Mouse (Mus musculus) liver, adult (tissue): ENCODE data around the gene Ubr3.

Source experiments
- GATA4 ChIP-seq: IDR thresholded peaks from 2 replicates; pipeline ENCODE4 v1.6.1; 2014; ENCODE audit warnings: mild to moderate bottlenecking, low read length; ENCODE audit not compliant: insufficient replicate concordance

The Ubr3 gene

DNA sequence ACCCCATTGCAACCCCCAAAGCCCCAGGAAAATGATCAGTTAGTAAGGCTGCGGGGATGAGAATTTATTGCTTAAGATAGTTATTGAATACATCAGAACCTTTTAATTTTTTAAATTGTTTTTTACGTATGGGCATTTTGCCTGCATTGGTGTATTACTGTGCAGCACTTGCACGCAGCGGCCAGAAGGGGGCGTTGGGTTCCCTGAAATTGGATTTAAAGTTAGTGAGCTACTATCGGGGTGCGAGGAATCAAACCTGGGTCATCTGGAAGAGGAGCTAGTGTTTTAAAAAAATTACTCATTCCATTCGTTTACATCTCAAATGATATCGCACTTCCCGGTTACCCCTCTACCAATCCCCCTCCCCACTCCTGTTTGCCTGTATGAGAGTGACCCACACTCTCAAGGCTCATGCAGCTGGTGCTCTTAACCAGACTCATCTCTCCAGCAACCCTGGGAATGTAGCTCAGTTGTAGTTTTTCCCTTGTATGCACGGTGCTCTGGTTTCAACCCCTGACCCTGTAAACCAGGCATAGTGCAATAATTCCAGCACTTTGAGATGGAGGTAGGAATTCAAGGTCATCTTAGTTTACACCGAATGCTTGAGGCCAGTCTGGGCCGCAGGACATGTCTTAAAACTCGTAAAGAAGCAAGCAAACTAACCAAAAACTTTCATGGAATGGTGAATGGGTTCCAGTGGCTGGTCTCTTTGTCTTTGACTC is 1.4 kb upstream of the Ubr3 start:
- TF ChIP-seq GATA4, result no peak

DNA sequence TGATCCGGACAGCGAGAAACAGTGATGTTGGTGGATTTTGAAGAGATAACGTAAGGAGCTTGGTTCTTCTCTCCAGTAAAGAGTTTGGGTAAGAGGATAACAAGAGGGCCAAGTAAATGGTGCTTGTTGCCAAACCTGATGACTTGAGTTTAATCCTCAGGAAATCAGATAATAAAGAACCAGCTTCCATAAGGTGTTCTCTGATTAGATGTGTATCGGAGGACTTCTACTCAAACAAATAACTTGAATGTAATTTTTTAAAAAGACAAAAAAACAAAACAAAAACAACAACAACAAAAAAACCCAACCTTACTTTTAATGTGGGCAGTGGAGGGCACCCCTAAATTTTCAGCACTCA is 843 bp upstream of the Ubr3 start:
- no peak for TF ChIP-seq GATA4

DNA sequence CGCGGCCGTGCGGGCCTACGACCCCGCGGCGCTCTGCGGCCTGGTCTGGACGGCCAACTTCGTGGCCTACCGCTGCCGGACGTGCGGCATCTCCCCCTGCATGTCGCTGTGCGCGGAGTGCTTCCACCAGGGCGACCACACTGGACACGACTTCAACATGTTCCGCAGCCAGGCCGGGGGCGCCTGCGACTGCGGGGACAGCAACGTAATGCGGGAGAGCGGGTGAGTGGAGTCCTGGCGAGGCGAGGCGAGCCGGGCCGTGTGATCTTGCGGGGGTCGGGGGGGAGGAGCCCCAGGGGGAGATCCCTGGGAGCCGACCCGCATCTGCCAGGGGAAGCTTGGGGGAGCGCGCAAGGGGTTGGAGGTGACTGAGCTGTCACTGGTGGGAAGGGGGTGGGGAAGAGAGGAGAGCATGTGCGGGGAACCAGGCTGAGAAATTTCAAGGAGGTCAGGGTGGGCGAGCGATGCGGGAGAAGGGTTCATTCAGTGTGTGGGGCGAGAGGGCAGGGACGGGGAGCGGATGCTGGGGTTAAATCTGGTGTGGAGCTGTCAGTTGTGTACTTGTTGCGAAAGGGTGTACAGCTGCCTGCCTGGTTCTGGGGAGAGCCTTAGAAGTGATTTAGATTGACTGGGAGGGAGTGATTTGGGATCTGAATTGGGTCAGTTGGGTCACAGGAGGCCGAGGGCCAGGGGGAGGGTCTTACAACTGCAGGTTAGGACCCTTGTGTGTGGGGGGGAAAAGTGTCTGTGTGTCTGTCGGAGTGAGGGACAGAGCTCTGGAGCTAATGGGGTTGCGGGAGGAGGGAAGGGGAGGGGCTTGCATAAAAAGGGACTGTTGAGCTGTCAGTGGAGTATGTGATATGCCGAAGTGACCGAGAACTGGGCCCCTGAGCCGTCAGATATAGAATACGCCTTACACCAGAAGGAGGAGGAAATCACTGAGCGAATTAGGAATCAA is 851 bp downstream of the Ubr3 start:
- no peak for TF ChIP-seq GATA4

DNA sequence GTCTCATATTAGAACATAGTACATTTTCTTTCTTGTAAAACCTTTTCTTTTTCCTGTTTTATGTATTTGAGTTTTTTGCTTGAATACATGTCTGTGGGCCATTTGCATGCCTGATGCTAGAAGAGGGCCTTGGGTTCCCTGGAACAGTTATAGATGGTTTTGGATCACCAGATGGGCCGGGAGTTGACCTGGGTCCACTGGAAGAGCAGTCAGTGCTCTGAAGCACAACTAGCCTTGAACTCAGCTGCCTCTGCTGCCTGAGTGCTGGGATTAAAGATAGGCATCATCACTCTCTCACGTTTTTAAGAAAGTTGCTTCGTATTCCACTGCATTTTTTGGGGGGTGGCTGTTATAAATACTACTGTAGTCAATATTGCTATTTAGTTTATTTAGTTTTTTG is 6.5 kb downstream of the Ubr3 start:
- TF ChIP-seq GATA4, result no peak

DNA sequence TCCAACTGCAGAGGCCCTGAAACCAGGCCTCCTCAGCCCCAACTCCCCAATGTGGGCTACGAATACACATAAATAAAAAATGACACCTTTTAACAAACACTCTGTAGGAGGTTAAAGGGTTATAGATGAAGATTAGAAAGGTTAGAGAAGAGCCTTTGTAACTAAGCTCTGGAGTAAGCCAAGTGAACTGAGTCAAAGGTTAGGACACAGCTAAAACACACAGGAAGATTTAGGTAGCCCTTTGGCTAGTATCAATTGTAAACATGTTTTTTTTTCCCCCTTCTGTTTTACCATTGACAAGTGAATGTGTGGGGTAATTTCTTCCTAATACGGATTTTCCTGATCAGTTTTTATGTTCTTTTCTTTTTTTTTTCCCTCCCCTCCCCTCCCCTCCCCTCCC is 15.8 kb downstream of the Ubr3 start:
- TF ChIP-seq GATA4, result no peak

DNA sequence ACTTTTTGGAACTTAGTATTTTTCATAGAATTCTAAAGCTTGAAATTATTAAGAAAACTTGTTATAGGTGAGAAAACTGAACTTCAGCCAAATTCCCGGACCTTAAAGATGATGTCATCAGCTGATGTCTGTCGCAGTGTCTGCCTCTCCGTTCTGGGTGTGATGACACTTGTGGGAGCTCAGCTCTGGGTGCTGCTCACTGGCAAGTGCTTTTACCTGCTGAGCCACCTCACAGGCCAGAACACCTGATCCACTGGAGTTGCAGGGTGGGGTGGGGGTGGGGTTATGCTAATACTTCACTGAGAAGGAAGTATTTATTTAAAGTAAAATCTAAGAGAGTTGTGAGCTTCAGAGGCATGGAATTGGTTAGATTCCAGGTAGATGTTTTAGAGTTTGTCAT is 20.3 kb downstream of the Ubr3 start:
- no peak for TF ChIP-seq GATA4

DNA sequence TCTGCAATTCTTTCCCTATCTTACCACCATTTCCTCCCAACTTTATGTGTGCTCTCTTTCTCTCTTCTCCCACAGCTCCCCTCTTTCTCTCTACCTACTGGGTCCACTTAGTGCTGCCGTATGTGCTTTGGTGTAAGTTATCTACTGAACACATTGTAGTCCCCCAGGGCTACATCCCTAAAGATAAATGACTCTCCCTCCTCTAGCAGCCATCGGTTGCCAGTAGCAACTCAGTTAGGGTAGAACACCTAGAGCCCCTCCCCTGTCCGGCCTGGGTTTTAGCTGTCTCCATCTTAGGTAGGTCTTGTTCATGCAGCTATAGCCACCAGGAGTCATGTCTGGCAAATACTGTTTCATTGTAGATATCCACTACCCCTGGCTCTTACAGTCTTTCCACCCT is 27.9 kb downstream of the Ubr3 start:
- TF ChIP-seq GATA4, result no peak

DNA sequence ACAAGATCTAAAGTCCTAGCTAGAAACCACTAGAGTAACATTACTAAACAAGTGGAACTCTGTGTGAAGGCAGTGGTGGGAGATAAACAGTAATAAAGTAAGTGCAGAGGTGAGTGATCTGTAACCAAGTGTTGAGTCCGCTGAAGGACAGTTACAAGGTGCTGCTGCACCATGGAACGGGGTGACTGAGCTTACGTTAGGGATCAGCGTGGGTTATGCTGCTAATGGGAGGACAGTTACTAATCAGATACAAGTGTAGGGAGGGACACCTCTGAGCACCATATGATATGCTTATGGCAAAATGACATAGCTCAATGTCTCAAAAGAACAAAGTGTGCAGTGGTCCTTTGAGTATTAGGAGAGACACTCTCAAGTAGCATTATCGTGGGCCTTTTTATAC is 39.3 kb downstream of the Ubr3 start:
- no peak for TF ChIP-seq GATA4

DNA sequence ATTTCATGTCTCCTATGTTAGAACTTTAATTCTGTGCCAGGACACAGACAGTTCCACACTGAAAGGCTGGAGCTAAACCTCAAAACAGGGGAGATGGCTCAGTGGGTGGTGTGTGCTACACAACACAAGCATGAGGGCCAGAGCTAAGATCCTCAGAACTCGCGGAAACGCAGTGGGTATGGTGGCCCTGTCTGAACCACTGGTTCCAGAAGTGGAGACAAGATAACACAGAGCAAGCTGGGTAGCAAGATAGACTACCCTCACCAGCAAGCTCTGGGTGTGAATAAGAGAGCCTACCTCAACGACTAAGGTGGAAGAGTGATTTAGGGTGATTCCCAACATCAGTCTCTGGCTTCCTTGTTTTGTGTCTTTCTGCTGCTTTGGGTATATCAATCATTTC is 42.2 kb downstream of the Ubr3 start:
- no peak for TF ChIP-seq GATA4

DNA sequence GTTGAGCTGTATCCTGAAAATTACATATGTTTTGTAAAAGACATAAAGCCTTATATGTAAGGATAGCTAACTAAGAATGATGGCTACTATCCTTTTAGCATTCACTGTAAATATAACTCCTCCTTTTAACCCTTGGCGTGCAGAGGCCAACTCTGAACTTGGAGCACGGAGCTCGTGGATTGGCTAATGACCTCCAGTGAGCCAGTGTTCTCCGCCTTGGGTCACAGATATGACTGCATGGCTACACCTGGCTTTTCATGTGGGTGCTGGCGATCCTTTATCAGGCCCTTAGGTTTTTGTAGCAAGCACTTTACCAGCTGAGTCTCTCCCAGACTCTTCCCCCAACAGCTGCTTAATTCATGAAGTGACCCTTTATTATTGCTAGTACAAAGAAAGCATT is 42.6 kb downstream of the Ubr3 start:
- no peak for TF ChIP-seq GATA4

DNA sequence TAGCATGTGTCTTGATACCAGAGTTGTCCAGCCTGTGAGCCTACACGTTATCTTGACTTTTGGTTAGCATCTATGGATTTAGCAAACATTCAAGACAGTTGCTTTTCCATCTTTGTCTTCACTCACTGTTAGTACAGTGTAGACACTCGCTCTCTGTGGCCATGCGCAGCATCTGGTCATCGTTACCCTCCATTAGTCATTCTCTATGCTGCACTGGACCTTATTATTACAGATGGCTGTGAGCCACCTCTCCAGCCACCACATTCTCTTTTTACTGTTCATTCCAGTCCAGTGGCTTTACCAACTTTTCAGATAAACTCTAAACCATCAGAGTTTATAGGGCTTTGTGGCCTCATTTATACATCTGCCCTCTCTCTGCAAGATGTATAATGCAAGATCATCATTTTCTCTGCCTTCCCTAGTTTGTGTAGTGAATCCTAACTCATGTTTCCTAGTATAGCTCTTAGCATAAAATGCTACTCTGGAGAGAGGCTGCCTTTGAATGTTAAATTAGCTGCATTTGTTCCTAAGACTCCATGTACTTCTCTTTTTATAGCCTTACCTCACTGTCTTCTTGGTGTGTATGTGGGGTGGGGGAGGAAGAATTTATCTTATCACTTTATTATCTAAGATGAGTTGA is 44.5 kb downstream of the Ubr3 start:
- TF ChIP-seq GATA4, result no peak

DNA sequence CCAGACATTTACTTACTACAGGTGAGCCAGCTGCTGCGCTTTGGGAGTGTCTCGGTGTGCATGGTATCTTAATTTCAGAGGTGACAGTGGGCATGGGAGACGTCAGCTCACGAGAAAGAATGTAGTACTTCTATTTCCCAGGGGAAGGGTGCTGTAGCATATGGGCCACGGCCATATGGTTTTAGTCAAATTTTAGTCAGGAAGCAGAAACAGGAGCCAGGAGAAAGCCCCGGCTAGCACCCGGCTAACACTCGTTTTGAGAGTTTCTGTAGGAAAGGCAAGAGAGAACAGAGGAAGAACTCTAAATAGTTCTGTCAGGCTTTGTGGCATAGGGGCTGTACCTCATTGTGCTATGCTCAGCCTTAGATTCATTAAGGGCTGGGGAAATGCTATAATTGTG is 55.8 kb downstream of the Ubr3 start:
- TF ChIP-seq GATA4, result no peak

DNA sequence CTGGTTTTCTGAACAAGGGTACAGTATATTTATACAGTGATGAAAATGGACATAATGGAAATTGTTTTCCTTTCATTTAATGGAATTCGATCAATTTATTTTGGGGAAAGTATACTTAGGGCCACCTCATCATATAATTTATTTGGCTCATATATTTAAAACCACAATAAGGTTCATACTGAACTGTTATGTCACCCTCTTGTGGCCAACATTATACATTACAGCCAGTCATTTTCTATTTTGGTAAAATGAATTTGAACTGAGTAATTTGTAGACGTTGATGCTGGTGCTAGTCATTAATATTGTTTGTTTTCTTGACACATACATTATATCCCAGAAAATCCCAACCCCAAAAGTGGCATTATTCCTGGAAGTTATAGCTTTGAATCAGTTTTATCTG is 58.6 kb downstream of the Ubr3 start:
- TF ChIP-seq GATA4, result no peak

DNA sequence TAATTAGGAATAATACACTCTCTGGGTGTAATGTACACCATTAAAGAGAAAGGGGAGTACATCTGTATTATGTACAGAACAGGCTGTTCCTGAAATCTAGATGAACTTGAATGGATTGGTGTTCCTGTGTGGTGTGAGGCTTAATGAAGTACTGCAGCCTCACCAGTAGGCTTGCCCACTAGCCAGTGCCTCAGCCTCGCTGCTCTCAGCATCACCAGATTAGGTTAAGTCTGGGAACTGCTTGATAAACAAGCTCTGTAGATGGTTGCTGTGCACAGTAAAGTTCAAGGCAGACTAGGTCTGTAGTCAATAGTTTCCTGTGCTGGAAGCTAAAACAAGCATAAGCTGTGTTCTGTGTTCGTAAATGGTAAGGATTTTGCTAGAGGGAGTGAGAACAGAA is 60.6 kb downstream of the Ubr3 start:
- no peak for TF ChIP-seq GATA4

DNA sequence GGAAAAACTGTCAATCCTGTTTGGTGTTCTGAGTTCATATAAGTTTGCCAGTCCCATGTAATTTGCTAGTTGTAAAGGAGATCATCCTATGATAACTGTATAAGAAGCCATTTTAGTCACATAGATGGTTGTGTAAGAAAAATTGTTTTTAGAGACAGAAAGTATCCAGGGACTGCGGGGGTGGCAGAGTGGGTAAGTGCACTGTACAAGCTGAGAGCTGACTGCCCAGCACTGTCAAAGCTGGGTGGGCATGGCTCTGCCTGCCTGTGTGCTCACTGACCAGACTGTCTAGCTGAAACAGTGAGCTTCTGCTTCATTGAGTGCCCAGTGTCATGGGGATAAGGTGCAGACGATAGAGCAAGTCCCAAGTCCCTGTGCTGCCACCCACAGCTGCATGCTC is 77.8 kb downstream of the Ubr3 start:
- no peak for TF ChIP-seq GATA4

DNA sequence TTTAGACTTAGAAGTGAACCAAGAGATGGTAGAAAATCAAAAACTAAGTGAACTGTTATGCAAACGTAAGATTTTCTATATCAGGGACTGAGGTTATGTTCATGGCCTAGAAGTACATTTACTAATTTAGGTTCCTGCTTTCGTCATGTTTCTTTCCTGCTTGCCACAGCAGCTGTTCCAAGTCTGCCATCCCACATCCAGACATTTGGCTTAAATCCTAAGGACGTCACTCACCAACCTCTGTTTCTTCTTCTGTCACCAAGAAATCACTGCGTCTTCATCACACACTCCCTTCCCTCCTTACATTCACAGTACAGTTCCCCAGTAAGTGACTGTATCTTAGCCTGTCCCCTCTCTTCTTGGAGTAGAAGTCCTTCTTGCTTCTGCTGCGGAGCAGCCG is 92.2 kb downstream of the Ubr3 start:
- no peak for TF ChIP-seq GATA4

DNA sequence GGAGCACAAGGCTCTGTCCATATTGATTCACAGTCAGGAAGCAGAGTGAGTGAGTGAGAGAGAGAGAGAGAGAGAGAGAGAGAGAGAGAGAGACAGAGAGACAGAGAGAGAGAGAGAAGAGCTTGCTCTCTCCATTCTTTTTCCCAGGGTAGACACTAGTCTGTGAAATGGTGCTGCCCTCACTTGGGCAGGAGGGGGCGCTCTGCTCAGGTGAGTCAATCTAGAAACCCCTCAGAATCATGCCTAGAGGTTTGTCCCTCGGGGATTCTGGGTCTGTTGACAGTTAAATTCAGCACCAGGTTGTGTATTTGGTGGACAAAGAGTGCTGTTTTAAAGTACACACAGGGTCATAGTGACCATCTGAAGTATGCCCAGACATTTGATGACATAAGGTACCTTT is 93.6 kb downstream of the Ubr3 start:
- TF ChIP-seq GATA4, result no peak

DNA sequence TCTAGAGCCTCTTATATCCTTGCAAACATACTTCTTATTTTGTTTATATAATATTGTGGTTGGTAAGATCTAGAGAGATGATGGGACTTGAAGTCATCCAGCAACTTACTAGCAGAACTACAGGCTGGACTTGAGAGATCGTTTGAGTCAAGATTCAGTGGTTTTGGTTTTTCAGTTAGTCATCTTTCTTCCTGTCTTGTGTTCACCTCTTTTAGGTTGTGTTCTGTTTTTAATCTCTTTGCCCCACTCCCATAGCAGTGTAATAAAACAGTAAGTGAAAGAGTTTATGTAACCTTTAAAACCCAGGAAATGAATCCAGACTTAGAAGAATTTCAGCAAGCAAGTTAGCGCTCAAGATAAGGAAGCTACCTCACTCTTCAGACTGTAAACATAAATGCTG is 97.7 kb downstream of the Ubr3 start:
- TF ChIP-seq GATA4, result no peak
